Mouse (Mus musculus) cerebellum, adult 2 months (tissue): ENCODE measurements around the gene Srgap2. TPM values are rescaled to one million over a fixed set of nuclear protein-coding genes. Genes with fewer than 3 reads are reported as not detected.
"Not testable (repeated sequence)": the region's sequence is repeated elsewhere in the genome, so short reads cannot be mapped to it uniquely, and the experiment has no call there.

Source experiments
- DNase-seq, 2 experiments: peaks; one replicate each; pipeline ENCODE4 v3.0.0; 2021
- H3K27ac ChIP-seq: fragments of 200-500 bp; 2 replicates; pipeline ENCODE4 v1.5.1; 2012; ENCODE audit warnings: low read length, control low read depth, inconsistent platforms; ENCODE audit not compliant: insufficient read depth
- H3K27me3 ChIP-seq: fragments of 200-500 bp; 2 replicates; pipeline ENCODE4 v1.6.1; 2012; ENCODE audit warnings: inconsistent platforms, mild to moderate bottlenecking, low read length, moderate library complexity; ENCODE audit not compliant: control insufficient read depth, insufficient read depth
- H3K4me1 ChIP-seq: fragments of 200-500 bp; 2 replicates; pipeline ENCODE4 v1.6.1; 2011; ENCODE audit warnings: low read length; ENCODE audit not compliant: control insufficient read depth, insufficient read depth
- H3K4me3 ChIP-seq: fragments of 200-500 bp; replicated peaks from 2 replicates; pipeline ENCODE3; 2011; ENCODE audit warnings: mild to moderate bottlenecking, low read depth, low read length, control low read depth; ENCODE audit not compliant: insufficient read depth
- CTCF ChIP-seq: fragments of 200-500 bp; IDR thresholded peaks from 2 replicates; pipeline ENCODE4 v1.5.1; 2011; ENCODE audit warnings: low read depth, mild to moderate bottlenecking, control low read depth, low read length, moderate library complexity, borderline replicate concordance; ENCODE audit not compliant: insufficient read depth
- POLR2A ChIP-seq: fragments of 200-500 bp; IDR thresholded peaks from 2 replicates; pipeline ENCODE4 v1.6.1; 2011; ENCODE audit warnings: low read length, control low read depth, borderline replicate concordance; ENCODE audit not compliant: insufficient read depth
- WGBS: fragments of 180-500 bp; shearing (Covaris S2); methylation state at CpG from one replicate; pipeline ENCODE4 v1.1.7; 2018; 5-methylcytosine and 5-hydroxymethylcytosine counted together
- polyA plus RNA-seq: library from polyadenylated mRNA; depleted of rRNA; stranded (reverse); fragments of >200 nt; gene quantifications from 2 replicates; pipeline ENCODE4 v1.2.3, GENCODE M21; 2012

Srgap2 gene
- polyA plus RNA-seq, 1 experiment: 83.1 TPM

DNA sequence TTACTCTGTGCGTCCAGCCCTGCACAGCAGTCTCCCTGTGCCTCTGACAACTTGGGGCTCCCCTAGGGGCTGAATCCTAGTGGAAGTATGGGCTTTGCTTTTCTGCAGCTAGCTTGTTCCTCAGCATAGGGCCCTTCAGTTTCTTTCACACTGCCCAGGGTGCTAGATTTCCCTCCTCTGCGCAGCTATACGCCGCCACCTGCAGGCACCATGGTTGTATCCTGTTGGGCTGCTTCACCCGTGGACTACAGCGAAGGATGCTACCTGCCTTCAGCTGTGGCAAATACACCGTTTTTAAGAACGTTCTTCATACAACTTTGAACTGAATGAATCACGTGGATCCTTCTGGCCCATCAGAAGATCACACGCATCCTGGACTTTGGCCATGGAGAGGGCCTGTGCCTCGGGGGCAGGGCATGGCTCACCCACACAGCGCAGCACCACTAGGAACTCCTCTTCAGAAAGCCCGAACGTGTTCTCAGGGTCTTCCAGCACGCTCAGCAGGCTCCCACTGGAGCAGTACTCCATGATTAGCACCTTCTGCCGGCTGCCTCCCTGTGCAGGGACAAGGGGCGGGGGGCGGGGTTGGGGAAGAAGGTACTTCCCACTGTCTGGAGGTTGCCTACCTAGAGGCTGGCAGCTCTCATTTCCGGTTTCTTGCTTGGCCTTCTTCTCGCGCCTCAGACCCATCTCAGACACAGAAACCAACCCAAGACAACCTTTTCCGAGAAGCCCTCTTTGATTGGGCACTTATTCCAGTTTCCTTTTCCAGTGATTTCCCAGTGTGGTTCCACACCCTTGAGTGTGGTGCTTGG lies 252.2 kb downstream of the Srgap2 start:
- no peak overlapping the region for H3K27ac ChIP-seq
- no peaks in the 10 kb centered on the region for H3K27me3 ChIP-seq
- no peaks in the 10 kb centered on the region; the same call in 1 of the 2 replicates for H3K4me1 ChIP-seq
- DNase-seq: no peak
- H3K4me3 ChIP-seq: no peak overlapping the region
- WGBS: 50% methylated on average over 22 of the region's 22 CpGs
- TF ChIP-seq CTCF (no peak), POLR2A (no peak)

- Histone ChIP-seq H3K27ac (no peak overlapping the region), H3K4me1 (no peaks in the 10 kb centered on the region; the same call in 1 of the 2 replicates), H3K4me3 (no peak overlapping the region), H3K27me3 (no peaks in the 10 kb centered on the region)
- no peak for TF ChIP-seq POLR2A
- peak; percentile 85 for TF ChIP-seq CTCF
- WGBS: 31% methylated on average over 22 of the region's 22 CpGs
- peak; percentile 69 to 84 for DNase-seq
Measured at GRCm38 (mm10) chr1:131269797-131270578, 257.2 kb downstream of the Srgap2 start.

DNA sequence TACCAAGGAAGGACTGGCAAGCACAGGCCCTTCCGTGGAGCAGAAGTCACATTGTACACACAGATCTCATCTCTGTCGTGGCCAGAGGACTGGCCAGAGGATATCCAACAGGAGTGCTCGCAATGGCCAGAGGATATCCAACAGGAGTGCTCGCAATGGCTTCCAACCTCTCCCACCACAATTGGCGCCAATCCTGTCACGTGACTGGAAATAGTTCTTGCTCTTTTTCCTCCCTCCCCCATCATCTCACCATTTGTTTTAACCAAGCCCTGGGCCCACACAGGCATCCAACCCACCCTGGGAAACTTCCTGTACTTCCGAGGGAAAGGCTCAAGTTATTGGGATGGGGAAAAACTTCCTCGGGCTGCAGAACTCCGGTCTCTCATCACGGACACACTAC lies 258.4 kb downstream of the Srgap2 start:
- H3K27me3 ChIP-seq: no peaks in the 10 kb centered on the region
- no peaks in the 10 kb centered on the region; the same call in 1 of the 2 replicates for H3K4me1 ChIP-seq
- TF ChIP-seq CTCF: no peak
- no peak overlapping the region for H3K27ac ChIP-seq
- no peak for DNase-seq
- H3K4me3 ChIP-seq: no peak overlapping the region
- 87% methylated on average over 10 of the region's 10 CpGs for WGBS

- Histone ChIP-seq H3K27ac (no peak overlapping the region), H3K4me3 (no peak overlapping the region), H3K4me1 (no peaks in the 10 kb centered on the region), H3K27me3 (no peaks in the 10 kb centered on the region)
- no peak for TF ChIP-seq POLR2A
- no peak for TF ChIP-seq CTCF
- 77% methylated on average over 12 of the region's 12 CpGs for WGBS
- no peak for DNase-seq
Measured at GRCm38 (mm10) chr1:131263905-131264304, 263.2 kb downstream of the Srgap2 start.

- TF ChIP-seq POLR2A (no peak), CTCF (peak; percentile 81)
- DNase-seq: peak; percentile 55 to 71
- 35% methylated on average over 10 of the region's 10 CpGs for WGBS
- no peak overlapping the region for H3K4me3 ChIP-seq
- no peak overlapping the region for H3K27ac ChIP-seq
- H3K4me1 ChIP-seq: no peaks in the 10 kb centered on the region
- H3K27me3 ChIP-seq: no peaks in the 10 kb centered on the region
Measured at GRCm38 (mm10) chr1:131260309-131260656, 266.9 kb downstream of the Srgap2 start.

DNA sequence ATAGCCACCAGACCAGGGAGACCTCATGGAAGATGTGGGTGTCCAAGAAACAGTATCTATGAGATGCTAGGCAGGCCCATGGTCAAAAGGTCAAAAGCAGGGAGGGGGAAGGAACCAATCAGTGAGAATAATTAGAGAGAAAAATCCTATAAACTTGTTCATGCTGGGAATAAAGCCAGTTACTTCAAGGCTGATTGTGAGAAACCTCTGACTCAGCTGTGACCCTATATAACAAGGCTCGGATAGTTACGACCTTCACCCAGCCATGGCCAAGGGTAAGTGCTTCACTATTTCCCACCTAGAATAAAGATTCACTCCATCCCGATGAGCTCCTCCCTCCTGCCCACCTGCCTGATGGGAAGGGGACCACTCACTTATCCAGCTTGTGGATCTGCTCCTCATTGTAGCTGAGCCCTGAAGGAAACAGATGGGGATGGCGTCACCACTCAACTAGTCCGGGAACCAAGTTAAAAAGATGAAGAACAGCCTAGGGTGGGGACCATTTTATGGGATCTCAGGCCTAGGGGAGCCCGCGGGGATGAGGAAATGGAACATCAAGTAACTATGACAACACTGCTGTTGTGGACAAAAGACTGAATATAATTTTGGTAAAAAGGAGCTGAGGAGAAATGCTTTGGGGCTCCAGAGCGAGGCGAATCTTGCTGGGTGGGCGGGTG lies 267.4 kb downstream of the Srgap2 start:
- H3K27ac ChIP-seq: no peak overlapping the region
- no peak for DNase-seq
- TF ChIP-seq CTCF: no peak
- no peak for TF ChIP-seq POLR2A

DNA sequence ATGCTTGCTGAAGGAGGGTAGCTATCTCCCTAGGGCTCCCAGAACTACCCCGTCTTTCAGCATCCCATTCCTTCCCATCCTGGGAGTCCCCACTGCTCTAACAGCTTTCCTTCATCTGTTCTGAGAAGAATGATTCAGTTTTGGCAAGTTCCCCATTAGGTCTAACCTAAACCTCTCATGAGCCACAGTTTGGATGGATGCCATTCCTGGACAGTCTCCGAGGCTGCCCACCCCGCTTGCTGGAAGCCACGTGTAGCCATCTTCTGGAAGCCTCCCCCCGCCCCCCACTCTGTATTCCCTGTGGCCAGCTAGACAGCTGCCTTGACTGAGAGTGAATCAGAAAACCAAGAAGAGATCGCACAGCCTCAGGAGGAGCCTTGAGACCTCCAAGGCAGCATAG lies 269.9 kb downstream of the Srgap2 start:
- Histone ChIP-seq H3K4me1 (no peaks in the 10 kb centered on the region), H3K4me3 (no peak overlapping the region), H3K27me3 (no peaks in the 10 kb centered on the region), H3K27ac (no peak overlapping the region)
- no peak for DNase-seq
- TF ChIP-seq CTCF (no peak), POLR2A (no peak)
- 33% methylated on average over 6 of the region's 6 CpGs for WGBS

More for the DNA sequence above, 267.4 kb downstream of the Srgap2 start:
- Histone ChIP-seq H3K27me3 (no peaks in the 10 kb centered on the region), H3K4me1 (no peaks in the 10 kb centered on the region), H3K4me3 (no peak overlapping the region)
- WGBS: 83% methylated on average over 10 of the region's 10 CpGs

- WGBS: 87% methylated on average over 7 of the region's 7 CpGs
- H3K4me3 ChIP-seq, DNase-seq, H3K27me3 ChIP-seq, H3K4me1 ChIP-seq, H3K27ac ChIP-seq: not testable (repeated sequence)
Measured at GRCm38 (mm10) chr1:131252516-131253250, 274.5 kb downstream of the Srgap2 start.
